Mouse (Mus musculus) limb, embryonic 14.5 days (tissue): ENCODE data around the gene Ugt1a7c. TPM values are rescaled to one million over a fixed set of nuclear protein-coding genes. Genes with fewer than 3 reads are reported as not detected.
"Not testable (repeated sequence)": the region's sequence is repeated elsewhere in the genome, so short reads cannot be mapped to it uniquely, and the experiment has no call there.

Experiments
- ATAC-seq: fragments of 200-750 bp; cut with Nextera tagmentation; 2 replicates; pipeline ENCODE4 v1.8.0; 2017; ENCODE audit warnings: low read depth, moderate number of reproducible peaks, moderate TSS enrichment; ENCODE audit not compliant: low FRiP score
- DNase-seq: peaks from one replicate; pipeline ENCODE4 v3.0.0-alpha.2; 2015; ENCODE audit warnings: low spot score
- H3K27ac ChIP-seq: fragments of 300-500 bp; sonication (generic); replicated peaks from 2 replicates; pipeline ENCODE4 v1.5.1; 2014; ENCODE audit warnings: low read depth, mild to moderate bottlenecking, low read length, moderate library complexity, mixed read lengths
- H3K27me3 ChIP-seq: fragments of 300-500 bp; sonication (generic); 2 replicates; pipeline ENCODE4 v1.6.1; 2014; ENCODE audit warnings: low read length, mixed read lengths; ENCODE audit not compliant: control insufficient read depth, insufficient read depth
- H3K36me3 ChIP-seq: fragments of 300-500 bp; sonication (generic); 2 replicates; pipeline ENCODE4 v1.6.1; 2014; ENCODE audit warnings: mild to moderate bottlenecking, low read length, moderate library complexity, mixed read lengths; ENCODE audit not compliant: control insufficient read depth, insufficient read depth
- H3K4me1 ChIP-seq: fragments of 300-500 bp; sonication (generic); 2 replicates; pipeline ENCODE4 v1.6.1; 2014; ENCODE audit warnings: antibody characterized with exemption, low read length, mixed read lengths; ENCODE audit not compliant: control insufficient read depth, insufficient read depth
- H3K4me2 ChIP-seq: fragments of 300-500 bp; sonication (generic); replicated peaks from 2 replicates; pipeline ENCODE4 v1.6.1; 2014; ENCODE audit warnings: low read depth, mild to moderate bottlenecking, low read length, moderate library complexity; ENCODE audit not compliant: severe bottlenecking
- H3K4me3 ChIP-seq: fragments of 300-500 bp; sonication (generic); replicated peaks from 2 replicates; pipeline ENCODE4 v1.5.1; 2014; ENCODE audit warnings: low read length
- H3K9ac ChIP-seq: fragments of 300-500 bp; sonication (generic); 2 replicates; pipeline ENCODE4 v1.6.1; 2014; ENCODE audit warnings: mild to moderate bottlenecking, low read depth, low read length, moderate library complexity; ENCODE audit not compliant: severe bottlenecking
- H3K9me3 ChIP-seq: fragments of 300-500 bp; sonication (generic); 2 replicates; pipeline ENCODE4 v1.6.1; 2016; ENCODE audit warnings: low read length; ENCODE audit not compliant: control insufficient read depth
- POLR2A ChIP-seq: fragments of 200-500 bp; IDR thresholded peaks from 2 replicates; pipeline ENCODE4 v1.8.0; 2012; ENCODE audit warnings: inconsistent platforms, mild to moderate bottlenecking, moderate library complexity, borderline replicate concordance; ENCODE audit not compliant: insufficient read depth, insufficient read length; ENCODE audit errors: extremely low read depth
- WGBS: fragments of 180-500 bp; shearing (Covaris S2); extraction: QIAGEN DNeasy Blood & Tissue Kit; methylation state at CpG from one replicate; pipeline ENCODE4 v1.1.7; 2014; 5-methylcytosine and 5-hydroxymethylcytosine counted together
- polyA plus RNA-seq, 2 experiments: library from polyadenylated mRNA; depleted of rRNA in 1 of 2; stranded (reverse) in 1 of 2; unstranded in 1 of 2; fragments of >200 nt; fragmentation: Nextera tagmentation in 1 of 2; extraction: Ambion mirVana in 1 of 2; gene quantifications; 2 replicates each; pipeline versions ENCODE4 v1.2.1 to v1.2.3; 2012 to 2014

Gene Ugt1a7c
- polyA plus RNA-seq, 2 experiments: 2.2 to 2.6 TPM

GRCm38 (mm10) chr1:88158430-88158829, 63.6 kb downstream of the Ugt1a7c start:
- H3K27me3 ChIP-seq: no peaks in the 10 kb centered on the region
- no peaks in the 10 kb centered on the region for H3K36me3 ChIP-seq
- no peak overlapping the region for H3K4me2 ChIP-seq
- H3K9ac ChIP-seq: no peak overlapping the region
- TF ChIP-seq POLR2A: no peak
- ATAC-seq: no peak
- H3K27ac ChIP-seq: no peak overlapping the region
- H3K4me3 ChIP-seq: no peak overlapping the region
- no peak for DNase-seq
- WGBS: 83% methylated on average over 2 of the region's 2 CpGs
- no peaks in the 10 kb centered on the region for H3K4me1 ChIP-seq
- H3K9me3 ChIP-seq: no peaks in the 10 kb centered on the region

DNA sequence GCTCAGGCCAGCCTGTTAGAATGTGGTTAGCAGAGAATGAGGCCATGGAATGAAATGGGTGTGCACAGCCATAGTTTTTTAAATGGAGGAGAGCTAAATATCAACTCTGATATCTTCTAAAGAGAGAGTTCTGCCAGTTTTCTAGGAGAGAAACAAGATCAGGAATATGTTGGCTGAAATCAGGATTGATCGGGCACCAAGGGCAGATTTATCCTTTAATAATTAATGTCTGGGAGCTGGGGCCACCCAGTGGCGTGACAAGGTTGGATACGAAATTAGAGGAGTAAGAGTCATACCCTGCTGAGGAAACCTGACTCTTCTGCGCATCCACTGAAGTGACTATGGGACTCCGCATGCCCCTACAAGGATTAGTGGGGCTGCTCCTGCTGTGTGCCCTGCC, 70.8 kb downstream of the Ugt1a7c start, which contains the start of gene Ugt1a5:
TSS of gene Ugt1a5 (plus strand) at position 302 of the 400 bp plus-strand sequence.
- Histone ChIP-seq H3K4me2 (no peak within 1 kb of the TSS), H3K27ac (no peak within 1 kb of the TSS), H3K4me3 (no peak within 1 kb of the TSS), H3K9me3 (no peaks in the 10 kb centered on the region), H3K36me3 (no peaks in the 10 kb centered on the region), H3K4me1 (no peaks in the 10 kb centered on the region), H3K9ac (no peak within 1 kb of the TSS), H3K27me3 (no peaks in the 10 kb centered on the region)
- ATAC-seq (no peak), DNase-seq (no peak)
- no peak for TF ChIP-seq POLR2A
- WGBS: 77% methylated on average over 5 of the region's 5 CpGs

DNA sequence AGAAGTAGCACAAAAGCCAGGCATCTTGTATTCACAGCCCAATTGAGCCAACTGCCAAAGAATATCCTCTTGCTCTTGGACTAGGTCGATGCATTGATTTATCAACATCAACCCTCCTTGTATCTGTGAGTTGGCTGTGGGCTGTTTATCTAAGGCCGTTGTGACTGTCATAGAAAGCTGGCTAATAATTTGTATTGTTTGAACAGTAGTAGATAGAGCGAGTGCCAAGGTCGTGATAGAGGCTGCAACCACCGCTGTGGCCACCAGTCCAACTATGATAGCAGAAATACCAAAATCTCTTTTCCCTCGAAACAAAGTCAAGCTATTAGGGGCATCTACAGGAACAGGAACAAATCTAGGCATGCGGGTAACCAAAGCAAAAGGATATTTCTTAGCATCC, 77.3 kb downstream of the Ugt1a7c start:
- ATAC-seq, H3K4me1 ChIP-seq, H3K4me3 ChIP-seq, H3K27me3 ChIP-seq, H3K36me3 ChIP-seq, H3K9ac ChIP-seq, H3K27ac ChIP-seq, H3K9me3 ChIP-seq, H3K4me2 ChIP-seq, DNase-seq: not testable (repeated sequence)
- WGBS: 93% methylated on average over 5 of the region's 7 CpGs

DNA sequence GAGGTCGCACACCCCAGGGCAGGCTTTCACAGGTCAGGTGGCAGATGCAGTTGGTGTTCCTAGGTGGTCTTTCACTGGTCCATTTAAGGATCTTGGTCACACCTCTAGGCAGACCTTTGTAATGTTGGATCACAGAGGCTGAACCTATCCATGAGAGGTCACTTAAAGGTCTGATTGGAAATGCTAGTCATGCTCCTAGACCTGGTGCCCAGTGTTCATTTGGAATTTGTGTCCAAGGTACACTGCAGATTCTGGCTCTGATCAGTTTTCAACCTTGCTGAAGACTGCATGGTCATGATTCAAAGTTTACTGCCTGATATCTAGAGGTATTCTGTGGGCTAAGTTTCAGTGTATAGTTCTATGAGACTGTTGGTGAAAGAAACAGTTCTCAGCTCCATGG, 84.8 kb downstream of the Ugt1a7c start:
- Histone ChIP-seq H3K9ac (no peak overlapping the region), H3K4me1 (no peaks in the 10 kb centered on the region), H3K4me2 (no peak overlapping the region), H3K36me3 (no peaks in the 10 kb centered on the region), H3K27me3 (no peaks in the 10 kb centered on the region), H3K9me3 (peaks cover 11% of the 10 kb centered on the region), H3K4me3 (no peak overlapping the region), H3K27ac (no peak overlapping the region)
- DNase-seq (no peak), ATAC-seq (no peak)
- no peak for TF ChIP-seq POLR2A
- 92% methylated on average over 1 of the region's 1 CpGs for WGBS

- H3K4me3 ChIP-seq: no peak overlapping the region
- TF ChIP-seq POLR2A: no peak
- no peaks in the 10 kb centered on the region for H3K27me3 ChIP-seq
- 86% methylated on average over 5 of the region's 5 CpGs for WGBS
- H3K4me1 ChIP-seq: no peaks in the 10 kb centered on the region
- no peaks in the 10 kb centered on the region for H3K9me3 ChIP-seq
- H3K4me2 ChIP-seq: no peak overlapping the region
- H3K36me3 ChIP-seq: no peaks in the 10 kb centered on the region
- H3K27ac ChIP-seq: no peak overlapping the region
- DNase-seq (no peak), ATAC-seq (no peak)
- H3K9ac ChIP-seq: no peak overlapping the region
Measured at GRCm38 (mm10) chr1:88186325-88186935, 91.6 kb downstream of the Ugt1a7c start.

DNA sequence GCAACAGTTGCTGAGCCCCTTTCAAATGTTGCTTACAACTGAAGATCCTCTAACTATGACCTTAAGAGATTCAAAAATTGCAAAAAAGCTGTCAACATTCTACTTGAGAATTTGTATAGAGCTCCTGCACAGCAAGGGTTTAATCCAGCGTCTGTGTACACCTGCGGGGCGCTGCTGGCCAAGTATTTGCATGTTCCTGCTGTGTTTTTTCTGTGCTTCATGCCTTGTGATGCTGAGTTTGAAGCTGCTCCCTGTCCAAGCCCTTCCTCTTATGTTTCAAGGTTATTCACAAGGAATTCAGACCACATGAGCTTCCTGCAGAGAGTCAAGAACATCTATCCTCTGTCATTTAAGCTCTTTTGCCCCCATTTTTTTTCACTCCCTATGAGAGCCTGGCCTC, 97.3 kb downstream of the Ugt1a7c start:
- no peak for DNase-seq
- Histone ChIP-seq H3K4me3 (no peak overlapping the region), H3K27ac (no peak overlapping the region), H3K36me3 (no peaks in the 10 kb centered on the region), H3K4me1 (no peaks in the 10 kb centered on the region), H3K27me3 (no peaks in the 10 kb centered on the region), H3K4me2 (no peak overlapping the region), H3K9me3 (no peaks in the 10 kb centered on the region), H3K9ac (no peak overlapping the region)
- ATAC-seq: no peak
- no peak for TF ChIP-seq POLR2A
- 61% methylated on average over 3 of the region's 3 CpGs for WGBS
